In the genomic region with DNA sequence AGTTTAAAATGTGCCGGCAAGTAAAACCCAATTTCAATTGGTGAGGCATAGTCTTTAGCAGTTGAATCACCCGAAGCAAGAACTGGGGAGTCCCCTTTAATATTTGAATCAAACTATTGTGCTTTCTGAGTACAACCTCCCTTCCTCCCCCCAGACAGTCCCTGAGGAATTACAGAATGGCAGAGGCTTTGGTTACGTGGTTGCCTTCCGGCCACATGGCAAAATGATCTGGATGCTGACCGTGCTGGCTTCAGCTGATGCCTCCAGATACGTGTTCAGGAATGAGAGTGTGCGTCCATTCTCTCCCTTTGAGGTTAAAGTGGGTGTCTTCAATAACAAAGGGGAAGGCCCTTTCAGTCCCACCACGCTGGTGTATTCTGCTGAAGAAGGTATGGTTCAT, we compare ENCODE assay signal across 22 mouse cellular contexts.
DNase-seq lines count a peak whose midpoint lies in the region; TF ChIP-seq lines count a peak whose summit lies in the region.
"Had no signal": no experiment of that assay in that cellular context is flagged by ENCODE, and none has a peak within 500 bp of the region (broad histone marks: within the 10 kb centered on the region; RNA-seq: fewer than 3 reads in every experiment).

No protein-coding gene starts in this region.

- intact Hi-C loops in left cerebral cortex, postnatal 14 days (cut with DNase I) = no loop called here

- dilution Hi-C loops in CH12.LX (cut with MboI; ENCODE audit: extremely low pct_ligation_motif_present, extremely low pct_unique_long_range_greater_than_20kb, low sequenced_read_pairs) = no loop called here

- no peak for TF ChIP-seq CTCF in CH12.LX (conservative IDR thresholded peaks at IDR 0.05 in 1 of 2, IDR thresholded peaks at IDR 0.05 in 1 of 2; ENCODE audit: low read depth in 2 of 2, low read length in 2 of 2)

- no peak for TF ChIP-seq POLR2A in CH12.LX (IDR thresholded peaks at IDR 0.05; ENCODE audit: low read depth, low read length)

- no peak for TF ChIP-seq EP300 in CH12.LX (IDR thresholded peaks at IDR 0.05; ENCODE audit: low read length)

- H3K36me3 ChIP-seq in CH12.LX (replicated peaks in 1 of 2; ENCODE audit: control insufficient read depth in 1 of 2, insufficient read depth in 1 of 2, low read length in 1 of 2) = no peaks in the 10 kb centered on the region
- H3K36me3 ChIP-seq: embryonic facial prominence, embryonic 12.5 days; embryonic facial prominence, embryonic 15.5 days; heart, embryonic 10.5 days; hindbrain, embryonic 10.5 days; hindbrain, embryonic 13.5 days had no signal

- H3K4me1 ChIP-seq in CH12.LX (ENCODE audit: control insufficient read depth in 1 of 2, insufficient read depth in 2 of 2) = peaks cover 2 to 6% of the 10 kb centered on the region in 2 experiments; a peak in 3 of 4 replicates
- H3K4me1 ChIP-seq: embryonic facial prominence, embryonic 12.5 days; embryonic facial prominence, embryonic 15.5 days; heart, embryonic 10.5 days; hindbrain, embryonic 10.5 days; hindbrain, embryonic 13.5 days had no signal

- no peak for TF ChIP-seq RAD21 in CH12.LX (IDR thresholded peaks at IDR 0.05; ENCODE audit: low read depth, low read length)

- H3K79me2 ChIP-seq in CH12.LX (replicated peaks; ENCODE audit: control insufficient read depth, extremely low read depth, insufficient read depth, poor library complexity, severe bottlenecking) = no peaks in the 10 kb centered on the region

- H3K4me3 ChIP-seq in CH12.LX (replicated peaks in 1 of 3; ENCODE audit: low read depth in 2 of 3, low read length in 2 of 3, poor library complexity in 1 of 3) = no peak overlapping the region
- H3K4me3 ChIP-seq: embryonic facial prominence, embryonic 12.5 days; embryonic facial prominence, embryonic 15.5 days; gastrocnemius, adult 2 months; heart, adult 2 months; heart, embryonic 10.5 days; hindbrain, embryonic 10.5 days; hindbrain, embryonic 13.5 days had no signal

- no peaks in the 10 kb centered on the region for H3K27me3 ChIP-seq in CH12.LX (replicated peaks)
- H3K27me3 ChIP-seq: embryonic facial prominence, embryonic 12.5 days; embryonic facial prominence, embryonic 15.5 days; hindbrain, embryonic 13.5 days had no signal

- peak overlapping the region; percentile 55 for H3K4me2 ChIP-seq in CH12.LX (ENCODE audit: insufficient read depth, low read depth, poor library complexity, severe bottlenecking)
- H3K4me2 ChIP-seq: embryonic facial prominence, embryonic 12.5 days; embryonic facial prominence, embryonic 15.5 days; hindbrain, embryonic 13.5 days had no signal

- no peak overlapping the region for H3K27ac ChIP-seq in CH12.LX (ENCODE audit: insufficient read depth, low read depth)
- H3K27ac ChIP-seq: embryonic facial prominence, embryonic 12.5 days; embryonic facial prominence, embryonic 15.5 days; gastrocnemius, adult 2 months; heart, adult 2 months; heart, embryonic 10.5 days; hindbrain, embryonic 10.5 days; hindbrain, embryonic 13.5 days had no signal

- H3K9me3 ChIP-seq in CH12.LX (replicated peaks; ENCODE audit: low read length) = no peaks in the 10 kb centered on the region
- H3K9me3 ChIP-seq: embryonic facial prominence, embryonic 12.5 days; embryonic facial prominence, embryonic 15.5 days; heart, embryonic 10.5 days; hindbrain, embryonic 10.5 days; hindbrain, embryonic 13.5 days had no signal

- in situ Hi-C loops in CH12.LX (cut with MboI; ENCODE audit: low pct_ligation_motif_present, low pct_unique_long_range_greater_than_20kb, low sequenced_read_pairs) = no loop called here

- no peak overlapping the region for H3K9ac ChIP-seq in CH12.LX (ENCODE audit: insufficient read depth, low read depth)
- H3K9ac ChIP-seq: embryonic facial prominence, embryonic 12.5 days; embryonic facial prominence, embryonic 15.5 days; forebrain, postnatal 0 days; hindbrain, embryonic 13.5 days had no signal

- DNase-seq in spleen, adult 18-20 months = peak; percentile 7 to 12
- no peak for DNase-seq in spleen, adult 12 weeks (ENCODE audit: low spot score)
- DNase-seq in 3T3-L1 (ENCODE audit: low read depth, low spot score) = peak; percentile 25
- DNase-seq in CH12.LX (ENCODE audit: extremely low read depth) = peak; percentile 20
- DNase-seq in layer of hippocampus, adult 8-10 months (ENCODE audit: low spot score in 2 of 2) = no peak
- no peak for DNase-seq in left cerebral cortex, postnatal 14 days (ENCODE audit: low spot score in 2 of 2)
- DNase-seq: adrenal gland, postnatal 10 days; adrenal gland, postnatal 36 days; cerebellum, adult 11 months; cerebellum, adult 2 months; cerebellum, adult 9-11 months; cerebellum, postnatal 25 days; forebrain, postnatal 0 days; gastrocnemius, adult 2 months; gastrocnemius, postnatal 36 days; heart, adult 2 months; heart, postnatal 36 days had no signal

TF ChIP-seq in CH12.LX, 34 proteins besides CTCF, POLR2A, EP300 and RAD21:
- TF ChIP-seq NELFE (IDR thresholded peaks at IDR 0.05; ENCODE audit: low read depth, low read length) (no peak), HCFC1 (IDR thresholded peaks at IDR 0.05; ENCODE audit: low read depth, low read length) (no peak), BHLHE40 (IDR thresholded peaks at IDR 0.05; ENCODE audit: low read depth, low read length) (peak; percentile 45; the same call in 1 of the 2 replicates)

Comparison
In these comparisons a context has a peak if more than half of its experiments do, and no peak if none do; other contexts are left out.
1. DNase-seq: peak in spleen, adult 18-20 months (2 of 2), 3T3-L1 (single experiment) and CH12.LX (single experiment); none in spleen, adult 12 weeks (single experiment), layer of hippocampus, adult 8-10 months (0 of 2) and left cerebral cortex, postnatal 14 days (0 of 2).